Mouse (Mus musculus) kidney, adult 18-20 months (tissue): ENCODE measurements at regions not wholly inside any gene's neighbourhood (a gene's known extent, or its start where the extent isn't known, plus 50 kb on each side); places are given as distances from the start of the nearest gene placed in this dataset.
A peak's percentile ranks its signal among the peaks of the same experiment; 100 is the strongest.

ENCODE experiments used
- DNase-seq: peaks from one replicate; pipeline ENCODE4 v3.0.0; 2021

DNA sequence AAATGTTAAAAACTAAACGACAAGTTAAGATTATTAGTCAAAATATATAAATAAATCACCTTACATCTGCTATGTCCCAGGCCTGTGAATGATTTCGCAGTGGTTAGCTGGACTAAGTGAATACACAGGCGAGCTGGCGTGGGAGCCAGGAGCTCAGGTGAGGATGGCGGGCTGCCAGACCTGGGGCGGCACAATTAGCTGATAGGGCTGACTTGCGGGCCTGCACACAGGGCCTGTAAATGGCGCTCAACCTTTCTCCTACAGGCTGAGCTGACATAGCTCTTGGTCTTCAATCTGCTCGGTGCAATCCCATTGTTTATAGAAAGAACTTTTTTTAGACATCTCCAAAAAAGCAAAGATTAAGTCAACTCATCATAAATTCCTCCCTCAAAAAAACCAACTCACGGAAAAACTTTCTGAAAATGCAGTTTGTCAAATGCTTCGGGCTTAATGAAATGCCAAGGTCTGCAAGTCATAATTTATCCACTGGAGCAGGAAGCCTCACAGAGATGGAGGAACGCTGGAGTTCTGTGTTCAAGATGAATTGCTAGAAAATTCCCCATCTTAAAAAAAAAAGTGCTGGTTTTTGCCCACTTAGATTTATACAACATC is 312.7 kb upstream of the Nfe2l3 start:
- DNase-seq = peak; percentile 22

DNA sequence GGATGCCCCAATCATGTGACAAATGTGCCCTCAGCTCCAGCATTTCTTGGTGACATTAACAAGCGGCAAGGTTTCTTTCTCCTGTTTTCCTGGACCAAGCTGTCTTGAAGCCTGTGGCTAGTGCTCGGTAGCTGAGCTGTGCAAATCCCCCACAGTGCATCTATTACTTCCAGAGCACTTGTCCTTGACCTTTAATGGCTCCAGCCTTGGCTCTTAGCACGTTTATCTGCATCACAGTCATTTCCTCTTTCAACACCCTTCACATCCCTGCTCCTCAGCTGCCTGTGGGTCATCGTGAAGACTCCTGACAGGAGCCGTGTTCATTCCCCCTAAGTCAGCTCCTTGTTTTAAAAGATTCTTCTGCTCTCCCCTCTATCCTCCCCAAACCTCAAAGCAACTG is 309.5 kb upstream of the Nfe2l3 start:
- no peak for DNase-seq

DNA sequence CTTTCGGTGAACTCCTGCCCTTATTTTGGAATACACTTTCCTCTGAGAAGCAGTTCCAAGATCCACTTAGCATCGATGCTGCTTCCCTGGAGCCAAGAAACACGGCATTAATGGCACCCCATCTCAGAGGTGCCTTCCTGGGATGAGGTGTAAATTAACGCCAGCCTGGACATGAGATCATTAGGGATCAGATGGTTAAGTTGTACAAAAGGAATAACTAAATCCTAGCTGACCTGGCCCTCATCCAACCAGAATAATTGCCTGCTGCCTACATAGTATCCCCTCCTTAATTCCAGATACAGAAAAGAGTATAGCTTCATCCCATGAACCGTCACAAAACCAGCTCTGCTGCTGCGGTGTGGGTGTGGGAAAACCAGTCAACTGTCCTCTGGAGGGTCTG is 304.6 kb upstream of the Nfe2l3 start:
- DNase-seq = no peak

DNA sequence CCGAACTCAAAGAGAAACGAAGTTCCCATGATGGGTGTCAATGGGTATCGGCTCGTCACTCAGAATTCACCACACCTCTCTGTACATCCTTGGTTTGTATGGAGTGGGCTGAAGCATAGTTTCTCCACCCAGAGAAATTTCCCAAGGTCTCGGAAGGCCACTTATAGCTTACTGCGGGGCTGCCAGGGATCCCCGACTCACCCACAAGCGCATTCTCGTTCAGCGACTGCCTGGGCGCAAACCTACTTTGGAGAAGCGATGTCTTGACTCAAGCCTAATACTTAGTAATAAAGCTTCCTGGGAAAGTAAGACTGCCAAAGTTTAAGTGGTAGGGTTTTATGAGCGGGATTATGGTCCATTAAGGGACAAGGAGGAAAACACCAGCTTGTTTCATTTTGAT is 303.4 kb upstream of the Nfe2l3 start:
- DNase-seq = no peak

DNA sequence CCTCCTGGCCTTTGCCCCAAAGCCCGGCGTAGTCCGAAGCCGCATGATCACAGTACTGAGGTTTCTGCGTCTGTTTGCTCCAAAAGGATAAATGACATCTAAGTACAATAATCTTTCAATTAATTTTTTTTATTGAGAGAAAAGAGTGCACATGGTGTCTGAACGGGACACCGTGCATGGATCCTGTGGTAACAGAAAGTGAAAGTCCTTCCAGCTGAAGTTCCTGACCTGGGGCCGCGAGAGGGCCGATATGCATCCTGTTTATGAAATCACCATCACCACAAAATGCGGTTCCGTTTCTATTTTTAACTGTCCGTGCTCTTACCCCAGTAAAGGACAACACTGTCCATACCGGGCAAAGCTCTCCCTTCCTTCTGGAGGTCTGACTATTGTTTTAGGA is 302.9 kb upstream of the Nfe2l3 start:
- DNase-seq = peak; percentile 41

DNA sequence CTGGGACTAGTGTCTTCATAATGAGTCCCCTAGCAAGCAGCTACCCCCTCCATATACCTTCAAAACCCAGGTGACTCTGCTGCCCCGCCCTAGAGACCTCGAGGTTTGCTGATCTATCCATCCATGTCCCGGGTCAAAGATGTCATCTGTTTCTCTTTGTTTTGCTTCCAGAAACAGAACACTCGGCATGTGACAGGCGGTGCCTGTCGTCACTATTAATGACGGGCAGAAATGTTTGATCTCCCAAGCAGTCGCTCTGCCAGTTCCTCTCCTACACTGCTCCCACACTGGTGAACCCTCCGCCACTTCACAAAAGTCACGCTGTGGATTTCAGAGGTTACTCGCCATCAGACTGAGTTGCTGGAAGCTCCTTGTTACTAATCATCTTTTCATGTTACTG is 287.7 kb upstream of the Nfe2l3 start:
- no peak for DNase-seq

DNA sequence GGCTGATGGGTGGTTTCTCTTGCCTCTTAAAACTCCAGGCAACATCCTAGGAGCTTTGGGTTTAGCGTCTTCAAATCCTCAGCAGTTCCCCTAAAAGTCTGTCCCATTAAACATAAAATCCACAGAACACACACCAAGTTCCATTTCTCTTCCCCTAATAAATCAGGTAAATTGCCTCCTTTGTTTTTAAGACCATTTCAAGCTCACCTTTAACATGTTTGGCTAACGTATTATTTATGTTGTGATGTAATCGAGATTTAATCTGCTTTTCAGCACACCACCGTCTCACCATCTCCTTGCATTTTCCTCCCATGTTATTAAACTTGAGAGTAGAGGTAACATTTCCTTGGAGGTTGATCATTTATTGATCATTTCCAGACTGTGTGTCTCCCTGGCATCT is 286.6 kb upstream of the Nfe2l3 start:
- DNase-seq = no peak

DNA sequence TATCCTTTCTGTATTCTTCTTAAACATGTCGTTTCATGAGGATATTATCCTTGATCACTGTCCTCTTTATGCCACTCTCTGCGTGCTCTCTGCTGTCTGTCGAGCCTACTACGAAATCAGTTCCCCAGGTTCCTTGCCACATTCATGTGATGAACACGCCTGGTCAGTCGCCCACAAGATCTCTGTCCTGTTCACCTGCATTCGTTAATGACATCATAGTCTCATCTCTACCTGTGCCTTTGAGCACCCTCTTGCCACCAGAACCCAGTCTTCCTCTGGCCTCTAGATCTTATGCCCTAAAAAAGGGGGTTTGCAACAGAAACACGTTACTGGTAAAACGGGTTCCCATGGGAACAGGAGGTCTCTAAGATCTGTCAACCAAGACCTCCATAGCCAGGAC is 283.6 kb upstream of the Nfe2l3 start:
- DNase-seq = no peak

DNA sequence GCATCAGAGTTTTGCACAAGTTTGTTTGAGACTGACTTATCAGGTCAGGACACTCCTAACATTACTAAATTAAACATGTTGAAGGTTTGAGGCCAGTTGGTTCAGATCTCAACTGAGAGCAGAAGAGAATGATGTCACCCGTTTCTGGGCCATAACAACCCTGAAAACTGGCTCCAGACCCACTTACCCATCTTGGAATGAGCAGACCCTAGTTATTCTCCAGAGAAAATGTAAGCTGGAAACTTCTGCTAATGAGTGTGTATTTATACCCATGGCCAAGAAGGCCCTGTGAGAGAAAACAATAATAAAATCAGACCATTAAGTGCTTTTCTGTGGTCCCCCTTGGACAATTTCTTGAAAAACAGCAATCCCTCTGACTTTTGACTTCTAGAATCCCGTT is 282.4 kb upstream of the Nfe2l3 start:
- no peak for DNase-seq

DNA sequence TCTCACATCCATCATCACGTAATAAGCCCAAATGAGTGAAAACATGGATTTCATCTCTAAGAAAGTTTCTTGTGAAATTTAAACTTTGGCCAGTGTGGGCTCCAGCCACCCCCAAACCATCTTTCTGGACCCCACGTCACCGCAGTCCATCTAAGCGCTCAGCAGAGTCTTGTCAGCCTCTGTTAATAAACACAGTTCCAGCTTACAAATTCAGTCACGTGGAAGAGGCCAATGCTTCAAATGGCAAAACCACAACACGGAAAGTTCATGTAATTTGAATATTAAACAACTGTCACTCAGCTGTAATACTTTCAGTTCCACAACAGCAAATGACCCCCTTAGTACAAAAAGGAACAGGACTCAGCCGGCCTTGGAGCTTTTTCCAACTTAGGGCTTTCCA is 282.0 kb upstream of the Nfe2l3 start:
- no peak for DNase-seq

DNA sequence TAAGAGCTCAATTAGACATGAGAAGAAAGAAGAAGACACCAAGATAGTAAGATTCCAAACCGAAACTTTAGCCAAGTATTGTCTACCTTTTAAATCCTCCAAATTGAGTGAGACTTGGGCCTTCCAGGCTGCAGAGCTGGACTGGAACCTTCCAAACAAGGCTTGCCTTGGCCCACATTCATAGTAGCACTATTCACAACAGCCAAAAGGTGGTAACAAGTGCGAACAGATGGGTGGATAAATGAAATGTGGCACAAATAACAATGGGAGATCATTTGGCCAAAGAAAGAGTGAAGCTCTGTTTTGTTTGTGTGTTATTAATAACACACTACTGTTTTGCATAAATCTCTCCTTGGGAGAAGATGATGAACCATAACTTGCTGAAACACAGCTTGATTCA is 281.6 kb upstream of the Nfe2l3 start:
- DNase-seq = no peak

DNA sequence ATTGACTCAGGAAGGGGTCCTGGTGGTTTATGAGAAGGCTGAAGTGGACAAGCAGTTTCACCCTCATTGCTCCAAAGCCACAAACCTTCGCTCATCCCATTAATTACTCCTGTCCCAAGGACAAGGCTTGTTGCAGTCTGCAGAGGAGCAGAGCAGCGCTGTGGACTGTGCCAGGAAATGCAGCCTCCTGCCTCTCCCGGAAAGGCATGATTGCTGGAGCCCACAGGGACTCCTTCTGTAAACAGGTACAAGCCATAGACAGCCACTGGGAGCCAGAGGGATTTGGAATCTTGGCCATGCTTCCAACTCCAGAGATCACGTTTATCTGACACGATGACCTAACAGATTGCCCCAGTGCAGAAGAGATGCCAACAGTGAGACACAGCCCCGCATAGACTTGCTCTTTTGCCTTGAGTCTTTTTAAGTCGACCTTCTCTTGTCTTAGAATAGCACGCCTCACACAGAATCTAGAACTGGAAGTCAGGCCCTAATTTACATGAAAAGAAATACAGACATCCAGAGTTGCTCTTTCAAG is 275.6 kb upstream of the Nfe2l3 start:
- DNase-seq = no peak

DNA sequence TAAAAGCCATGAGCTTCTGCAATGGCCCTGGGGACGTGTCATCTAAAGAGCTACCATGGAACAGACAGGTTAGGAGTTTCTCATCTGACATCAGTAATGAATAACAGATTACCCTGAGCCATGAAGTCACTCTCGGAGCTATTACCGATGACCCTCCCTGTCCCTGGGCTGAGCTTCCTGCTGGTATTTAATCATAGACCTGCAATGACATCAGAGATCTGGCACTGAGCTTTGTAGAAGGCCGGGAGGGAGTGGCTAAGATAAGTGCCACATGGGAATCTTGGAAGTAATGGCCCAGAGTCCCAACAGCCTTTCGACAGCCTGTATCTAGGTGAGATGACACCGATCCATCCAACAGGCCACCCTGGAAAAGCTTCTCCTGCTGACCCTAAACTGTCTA is 271.3 kb upstream of the Nfe2l3 start:
- DNase-seq = no peak

DNA sequence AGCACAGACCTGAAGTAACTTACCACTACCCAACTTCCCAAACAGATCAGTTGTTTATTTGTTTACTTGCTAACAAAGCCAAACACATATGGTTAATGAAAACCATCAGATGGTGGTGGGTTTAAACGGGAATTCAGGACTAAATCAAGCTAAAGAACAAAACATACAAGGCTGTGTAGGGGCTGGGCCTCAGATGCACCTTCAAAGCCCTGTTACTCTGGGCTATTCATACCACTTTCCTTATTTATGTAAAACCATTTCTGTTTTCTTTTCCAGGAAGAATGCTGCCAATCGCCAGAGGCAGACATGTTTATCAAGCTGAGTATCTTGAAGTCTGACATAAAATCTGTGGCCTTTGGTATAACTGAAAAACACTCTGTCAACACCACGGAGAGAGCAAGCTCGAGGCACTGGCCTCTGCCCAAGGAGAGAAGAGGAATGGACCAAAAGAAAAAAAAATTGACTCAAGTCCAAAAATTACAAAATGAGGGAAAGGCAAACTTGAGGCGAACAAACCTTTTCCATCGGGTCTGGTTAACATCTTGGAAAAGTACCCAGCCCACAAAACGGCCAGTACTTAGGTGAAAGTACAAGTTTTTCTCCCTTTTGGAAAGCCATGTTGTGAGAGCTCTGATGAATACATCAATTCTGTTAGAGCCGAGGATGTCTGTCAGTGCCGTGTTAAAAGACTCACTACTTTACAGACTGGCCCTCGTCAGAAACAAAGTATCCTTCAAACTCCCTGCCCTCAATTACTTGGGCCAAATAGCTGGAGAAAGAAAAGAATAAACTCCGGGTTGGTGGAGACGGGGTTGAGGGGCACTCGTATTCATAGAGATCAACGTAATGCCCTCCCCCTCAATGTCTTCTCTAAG is 270.0 kb upstream of the Nfe2l3 start:
- no peak for DNase-seq

DNA sequence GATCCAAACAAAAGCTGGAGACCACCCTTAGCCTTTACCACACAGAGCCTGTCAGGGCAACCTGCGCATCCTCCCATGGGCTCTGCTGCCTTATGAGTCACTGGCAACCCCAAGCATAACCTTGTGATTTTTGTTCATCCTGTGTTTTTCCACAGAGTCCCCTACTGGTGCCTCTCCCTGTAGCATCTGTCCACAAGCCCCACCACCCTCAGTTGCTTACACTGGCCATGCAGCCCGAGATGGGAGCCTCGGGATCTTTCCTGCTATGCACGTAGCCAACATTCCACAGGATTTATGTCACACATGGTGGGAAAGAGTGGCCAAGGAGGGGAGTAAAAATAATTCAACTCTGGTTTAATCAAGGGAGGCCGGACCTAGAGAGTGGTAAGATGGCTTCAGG is 269.2 kb upstream of the Nfe2l3 start:
- DNase-seq = no peak

DNA sequence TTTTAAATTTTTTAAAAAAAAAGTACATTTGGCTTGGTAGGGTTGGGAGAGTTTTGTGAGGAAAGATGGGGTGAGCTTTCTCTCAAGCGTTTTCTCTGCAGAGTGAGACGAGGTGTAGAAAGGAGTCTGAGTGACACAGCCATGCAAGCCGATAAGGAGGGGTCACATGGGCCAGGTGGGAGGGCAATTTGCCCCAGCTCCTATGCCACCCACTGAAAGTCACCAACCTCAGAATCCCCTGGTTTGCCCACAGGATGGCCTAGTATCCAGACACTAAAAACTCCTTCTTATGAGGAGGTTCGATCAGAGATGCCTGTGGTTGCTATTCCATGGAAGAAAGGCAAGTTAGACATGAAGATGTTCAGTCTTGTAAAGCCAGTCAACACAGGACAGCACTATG is 268.6 kb upstream of the Nfe2l3 start:
- DNase-seq = no peak

DNA sequence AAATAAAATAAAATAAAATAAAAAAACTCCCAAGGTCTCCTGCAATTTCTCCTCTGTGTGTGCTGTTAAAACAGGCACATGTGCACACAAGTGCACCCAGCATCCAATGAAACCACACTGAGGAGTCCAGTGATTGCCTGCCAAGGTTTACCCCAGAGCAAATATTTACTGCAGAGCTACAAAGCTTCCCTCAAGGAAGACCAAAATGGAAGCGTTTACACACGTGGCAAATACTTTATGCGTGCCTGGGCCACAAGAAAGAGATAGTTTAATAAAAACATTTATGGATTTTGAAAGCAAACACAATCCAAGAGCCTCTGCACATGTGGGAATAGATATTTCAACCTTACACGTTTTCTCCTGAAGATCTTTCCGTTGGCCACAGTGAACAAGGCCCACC is 265.4 kb upstream of the Nfe2l3 start:
- DNase-seq = no peak

DNA sequence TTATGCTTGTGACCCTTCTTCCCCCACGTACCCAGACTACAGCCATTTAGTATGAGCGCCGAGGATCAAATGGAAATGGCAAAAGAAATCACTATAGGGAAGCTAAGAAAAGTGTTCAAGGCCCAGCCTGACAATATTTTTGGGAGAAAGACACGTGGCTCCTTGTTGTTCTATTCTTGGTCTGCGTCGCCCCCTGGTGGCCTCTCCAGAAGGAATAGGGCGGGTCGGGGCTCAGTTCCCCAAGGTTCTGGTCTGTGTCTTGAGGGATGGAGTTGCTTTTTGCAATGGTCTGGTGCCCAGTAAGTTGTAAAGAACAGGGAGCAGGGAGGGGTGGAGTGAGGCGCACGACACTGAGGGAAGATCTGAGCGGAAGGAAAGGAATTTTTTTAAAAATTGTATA is 264.4 kb upstream of the Nfe2l3 start:
- peak; percentile 73 for DNase-seq

DNA sequence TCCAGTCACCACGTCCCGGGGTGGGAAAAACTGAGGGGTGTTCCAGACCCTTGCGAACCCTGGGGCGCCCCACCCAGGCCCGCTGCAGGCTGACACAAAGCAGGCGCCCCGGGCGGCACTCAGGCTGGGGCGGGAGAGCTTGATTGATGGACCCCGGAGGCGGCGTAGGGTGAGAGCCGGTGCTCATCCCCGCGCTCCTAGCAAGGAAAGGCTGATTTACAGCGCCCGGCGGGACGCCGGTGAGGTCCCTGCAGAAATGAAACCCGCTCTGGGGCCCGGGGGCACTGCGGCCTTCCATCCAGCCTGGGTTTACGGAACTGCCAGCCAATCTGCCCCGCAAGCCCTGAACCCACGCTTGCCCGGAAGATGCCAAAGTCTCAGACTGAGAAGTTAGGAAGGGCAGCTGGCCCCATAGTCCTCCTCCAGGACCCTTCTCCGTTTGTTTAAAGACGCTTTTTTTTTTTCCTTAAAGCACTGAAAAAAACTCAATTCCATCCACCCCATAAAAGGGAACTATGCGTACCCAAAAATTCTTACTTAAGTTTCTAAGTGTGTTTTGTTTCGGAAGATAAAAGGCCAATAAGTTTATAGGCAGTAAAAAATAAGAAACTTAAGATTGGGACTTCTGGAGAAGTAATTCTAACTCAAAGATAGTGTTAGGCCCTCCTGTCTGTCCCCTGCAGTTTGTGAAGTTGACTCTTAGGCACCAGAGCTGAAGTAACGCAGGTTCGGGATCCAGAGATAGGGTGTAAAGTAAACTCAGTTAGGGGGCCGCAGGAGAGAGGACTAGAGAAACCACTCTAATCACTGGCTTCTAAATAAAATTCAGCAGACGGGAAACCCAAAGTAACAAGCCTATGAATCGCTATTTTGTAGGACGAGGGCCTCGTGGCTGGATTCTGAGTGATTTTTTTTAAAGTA is 263.4 kb upstream of the Nfe2l3 start:
- DNase-seq = peak; percentile 38

DNA sequence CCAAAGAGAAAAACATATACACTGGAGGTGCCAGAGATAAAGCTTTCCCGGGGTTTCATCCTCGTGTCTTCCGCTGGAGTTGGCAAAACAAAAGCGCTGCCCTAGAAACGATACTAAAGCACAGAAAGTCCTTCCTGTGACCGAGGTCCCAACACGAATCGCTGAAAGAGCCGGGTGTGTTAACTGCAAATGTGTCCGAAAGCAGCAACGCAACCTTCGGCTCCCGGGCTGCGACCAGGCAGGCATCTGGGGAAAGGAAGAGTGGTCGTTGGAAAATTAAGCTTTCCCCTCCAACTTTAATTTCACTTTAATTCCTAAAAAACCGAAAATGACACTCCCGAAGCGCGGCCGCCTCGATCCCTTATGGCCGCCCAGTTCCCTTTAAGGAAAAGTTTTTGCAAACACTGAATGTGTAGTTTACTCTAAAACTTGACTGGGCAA is 262.5 kb upstream of the Nfe2l3 start:
- DNase-seq = peak; percentile 33

DNA sequence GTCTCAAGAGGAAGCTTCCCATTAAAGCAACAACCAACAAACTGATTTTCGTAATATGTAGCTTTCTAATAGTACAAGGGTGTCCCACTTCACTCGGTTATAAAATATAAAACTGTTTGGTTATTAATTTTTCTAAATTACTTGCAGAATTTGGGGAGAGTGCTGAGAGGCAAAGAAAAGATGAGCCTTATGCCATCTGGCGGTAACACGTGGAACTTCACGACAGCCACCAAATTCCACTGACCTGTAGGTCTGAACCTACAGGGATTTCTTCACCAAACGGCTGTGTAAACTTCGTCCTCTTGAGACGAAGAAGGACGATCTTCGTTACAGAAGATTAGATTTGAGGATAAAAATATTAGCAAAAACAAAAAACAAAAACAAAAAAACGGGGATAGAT is 262.1 kb upstream of the Nfe2l3 start:
- peak; percentile 61 for DNase-seq

DNA sequence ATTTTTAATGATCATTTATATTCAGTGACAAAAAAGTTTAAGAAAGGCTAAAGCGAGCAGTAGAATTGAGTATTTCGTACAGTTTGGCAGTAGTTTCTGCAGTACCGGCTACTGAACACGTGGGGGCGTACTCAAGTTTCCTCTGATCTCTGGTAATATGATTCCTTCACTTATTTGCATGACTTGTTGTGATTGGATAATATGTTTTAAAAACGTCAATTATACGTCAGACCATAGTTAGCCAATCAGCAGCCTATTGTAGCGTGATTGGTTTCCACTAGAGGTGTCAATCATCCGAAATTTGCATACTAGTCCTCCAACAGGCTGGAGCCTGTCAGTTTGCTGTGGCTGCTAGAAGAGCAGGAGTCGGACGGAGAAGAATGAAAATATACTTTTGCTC is 261.6 kb upstream of the Nfe2l3 start:
- peak; percentile 34 for DNase-seq

DNA sequence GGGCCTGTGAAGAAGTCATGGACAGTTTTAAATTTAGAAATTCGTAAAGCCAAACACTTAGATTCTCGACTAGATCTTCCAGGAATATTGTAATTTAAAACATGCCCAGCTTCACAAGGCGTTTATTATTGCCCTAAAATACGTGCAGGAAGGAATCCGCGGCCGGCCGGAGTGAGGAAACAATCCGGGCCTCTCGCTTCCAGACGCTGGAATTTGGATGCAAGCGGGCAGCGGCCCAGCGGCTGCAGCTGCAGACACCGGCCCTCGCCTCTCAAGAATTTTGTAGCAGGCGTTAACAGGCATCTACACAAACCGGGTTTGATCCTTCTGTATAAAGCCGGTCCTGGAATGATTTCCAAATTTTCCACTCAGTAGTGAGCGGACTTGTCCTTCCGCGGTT is 260.7 kb upstream of the Nfe2l3 start:
- DNase-seq = peak; percentile 61
